Mouse (Mus musculus) megakaryocyte-erythroid progenitor cell, adult 5-6 weeks (primary cell): Measurements from ENCODE around the gene Tfb1m. TPM values are rescaled to one million over a fixed set of nuclear protein-coding genes. Genes with fewer than 3 reads are reported as not detected.

ENCODE experiments used
- ATAC-seq: replicated peaks from 2 replicates; pipeline ENCODE4 v1.8.0; 2016; ENCODE audit warnings: mild to moderate bottlenecking, inconsistent platforms; ENCODE audit not compliant: severe bottlenecking, poor library complexity, low FRiP score, low TSS enrichment
- total RNA-seq, 2 experiments: library from RNA; stranded (forward) in 1 of 2; stranded (reverse) in 1 of 2; fragments of 200-1000, 215-1000 nt in 1 of 2; fragments of >200 nt in 1 of 2; fragmentation: Nextera tagmentation in 1 of 2; gene quantifications; 2 replicates each; pipeline ENCODE4 v1.2.3; 2014 to 2017

Gene Tfb1m
- total RNA-seq (2014; fragmentation: Nextera tagmentation) (25.2 and 27.2 TPM in 2 replicates), total RNA-seq (2017) (18.2 and 20.5 TPM in 2 replicates)

GRCm38 (mm10) chr17:3557331-3558311 lies at the start of gene Tfb1m:
Tfb1m (minus strand) TSS chr17:3557781.
- peak; percentile 92 for ATAC-seq

DNA sequence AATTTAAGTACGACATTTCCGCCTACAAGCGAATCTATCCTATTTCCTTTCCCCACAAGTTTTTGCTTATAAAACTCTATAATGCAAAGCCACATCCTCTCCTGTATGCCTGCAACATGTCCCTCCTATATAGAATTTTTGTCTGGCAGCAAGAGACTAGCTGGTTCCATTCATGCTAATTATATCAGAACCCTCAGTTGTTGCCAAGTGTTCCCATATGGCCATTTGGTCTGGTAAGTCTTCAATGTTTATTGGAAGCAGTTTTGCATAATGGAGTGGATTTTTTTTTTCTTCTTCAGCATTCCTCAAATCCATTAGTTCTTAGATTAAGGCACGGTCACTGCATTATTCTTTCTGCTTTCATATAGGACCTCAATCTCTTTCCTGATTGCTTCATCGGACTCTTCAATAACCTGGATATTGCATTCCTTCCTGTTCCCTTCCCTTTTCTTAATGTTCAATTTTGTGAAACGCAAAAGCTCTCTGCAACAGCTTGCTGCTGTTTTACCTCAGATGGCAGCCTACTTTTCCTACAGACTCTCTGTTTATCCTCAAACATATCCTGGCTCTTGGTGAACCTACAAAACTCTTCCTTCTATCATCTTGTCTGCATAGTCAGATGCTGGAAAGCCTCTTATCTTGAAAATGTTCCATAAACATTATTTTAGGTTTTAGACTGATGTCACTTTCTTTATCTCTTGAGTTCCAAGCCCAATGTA lies 45.5 kb upstream of the Tfb1m start:
- ATAC-seq: no peak

- no peak for ATAC-seq
Measured at GRCm38 (mm10) chr17:3598393-3598792, 40.8 kb upstream of the Tfb1m start.

GRCm38 (mm10) chr17:3597866-3598265 lies 40.3 kb upstream of the Tfb1m start:
- no peak for ATAC-seq

- ATAC-seq: no peak
Measured at GRCm38 (mm10) chr17:3597130-3597529, 39.5 kb upstream of the Tfb1m start.

GRCm38 (mm10) chr17:3570876-3571275 lies 13.3 kb upstream of the Tfb1m start:
- peak; percentile 80 for ATAC-seq

GRCm38 (mm10) chr17:3562405-3562804 lies 4.8 kb upstream of the Tfb1m start:
- no peak for ATAC-seq

DNA sequence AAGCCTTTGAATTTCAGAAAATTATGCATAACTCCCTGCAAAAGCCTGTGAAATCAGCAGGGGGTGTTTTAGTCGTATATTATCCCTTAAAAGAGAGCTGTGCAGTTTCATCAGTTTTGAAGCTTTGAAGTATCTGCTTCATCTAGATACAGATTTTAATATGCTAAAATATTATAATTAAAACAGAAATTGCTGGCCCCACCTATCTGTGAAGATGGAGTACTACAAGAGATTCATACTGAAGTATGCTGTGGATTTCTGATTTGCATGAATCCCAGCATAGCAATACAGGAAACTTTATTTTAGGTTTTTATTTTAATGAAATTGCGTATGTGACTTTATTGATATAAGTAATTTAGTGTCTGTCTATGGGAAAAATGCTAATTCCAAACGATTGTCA lies 3.0 kb upstream of the Tfb1m start:
- ATAC-seq: no peak

DNA sequence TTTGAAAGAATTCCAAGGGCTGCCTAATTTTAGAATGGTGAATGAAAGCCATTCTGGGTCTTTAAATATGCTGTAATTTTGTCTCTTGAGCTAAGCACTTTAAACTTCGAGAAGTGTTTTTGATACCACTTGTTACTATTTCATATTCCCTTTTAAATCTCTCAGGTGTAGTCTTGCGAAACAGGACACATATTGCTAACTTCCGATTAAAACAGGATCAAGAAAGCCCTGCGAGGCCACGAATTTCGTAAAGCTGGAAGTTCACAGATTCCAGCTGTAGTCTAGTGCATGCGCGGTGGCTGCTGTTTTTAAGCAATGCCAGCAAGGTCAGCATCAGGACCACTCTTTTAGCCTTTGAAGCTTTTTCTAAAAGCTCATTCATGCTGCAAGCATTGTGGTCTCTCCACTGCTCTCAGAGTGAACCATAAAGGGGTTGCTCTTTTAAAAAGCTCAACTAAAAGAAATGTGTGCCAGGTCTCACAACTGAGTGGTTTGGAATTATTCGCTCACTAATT lies 832 bp upstream of the Tfb1m start:
- ATAC-seq: no peak

GRCm38 (mm10) chr17:3556251-3556650 lies 1.3 kb downstream of the Tfb1m start:
- ATAC-seq: peak; percentile 40

DNA sequence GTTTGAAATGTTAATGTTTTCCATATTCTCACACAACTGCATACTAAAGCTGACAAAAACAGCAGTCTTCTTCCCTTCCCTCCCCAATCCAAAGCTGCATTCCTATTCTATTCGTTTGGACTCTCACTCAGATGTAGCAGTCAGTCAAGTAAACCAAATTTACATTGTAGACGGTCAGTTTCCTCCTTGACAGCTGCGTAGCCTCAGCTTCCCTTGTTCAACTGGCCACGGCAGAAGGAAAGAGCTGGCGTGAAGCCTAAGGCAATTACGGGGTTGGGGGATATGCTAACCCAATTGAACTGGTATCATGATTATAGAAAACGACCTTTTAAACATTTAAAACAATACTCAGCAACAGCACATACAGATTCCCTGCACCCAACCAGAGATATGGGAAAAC lies 9.9 kb downstream of the Tfb1m start:
- no peak for ATAC-seq

DNA sequence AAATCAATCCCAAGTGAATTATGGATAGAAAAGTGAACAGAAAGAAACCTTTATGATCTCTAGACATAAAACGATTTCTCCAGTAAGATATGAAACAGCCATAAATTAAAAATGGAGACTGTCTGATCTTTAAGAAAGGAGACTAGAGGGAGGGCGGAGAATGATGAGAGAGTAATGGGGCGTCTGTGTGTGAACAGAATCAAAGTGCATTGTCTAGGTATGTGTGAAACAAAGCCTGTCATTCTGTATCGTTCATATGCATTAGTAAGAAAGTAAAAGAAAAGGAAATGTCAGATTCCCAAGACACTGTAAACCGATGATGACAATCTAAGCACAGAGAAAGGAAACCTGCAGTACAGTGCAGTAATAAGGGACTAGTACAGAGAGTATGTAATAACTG lies 16.5 kb downstream of the Tfb1m start:
- no peak for ATAC-seq

GRCm38 (mm10) chr17:3540304-3540703 lies 17.3 kb downstream of the Tfb1m start:
- no peak; the same call in 1 of the 2 replicates for ATAC-seq

- ATAC-seq: peak; percentile 69; the same call in 1 of the 2 replicates
Measured at GRCm38 (mm10) chr17:3533425-3533824, 24.2 kb downstream of the Tfb1m start.

DNA sequence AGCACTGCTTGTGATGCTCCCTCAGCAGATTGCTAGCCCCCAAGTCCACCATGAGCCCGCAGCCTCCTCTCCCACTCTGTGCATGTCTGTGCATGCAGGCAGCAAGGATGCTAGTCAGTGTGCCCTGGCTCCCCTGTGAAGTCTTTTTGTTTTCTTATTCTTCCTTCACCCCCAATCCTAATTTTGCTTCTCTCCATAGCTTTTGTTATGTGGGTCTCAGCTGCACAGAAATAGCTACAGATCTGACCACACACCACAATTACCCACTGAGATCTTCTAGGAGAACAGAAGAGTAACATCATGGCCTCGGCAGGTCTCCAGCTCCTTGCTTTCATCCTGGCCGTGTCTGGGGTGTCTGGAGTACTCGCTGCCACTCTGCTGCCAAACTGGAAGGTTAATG lies 25.3 kb downstream of the Tfb1m start, which contains the start of gene Cldn20:
Cldn20 (plus strand) TSS at position 301 of the 400 bp plus-strand sequence.
- no peak for ATAC-seq

DNA sequence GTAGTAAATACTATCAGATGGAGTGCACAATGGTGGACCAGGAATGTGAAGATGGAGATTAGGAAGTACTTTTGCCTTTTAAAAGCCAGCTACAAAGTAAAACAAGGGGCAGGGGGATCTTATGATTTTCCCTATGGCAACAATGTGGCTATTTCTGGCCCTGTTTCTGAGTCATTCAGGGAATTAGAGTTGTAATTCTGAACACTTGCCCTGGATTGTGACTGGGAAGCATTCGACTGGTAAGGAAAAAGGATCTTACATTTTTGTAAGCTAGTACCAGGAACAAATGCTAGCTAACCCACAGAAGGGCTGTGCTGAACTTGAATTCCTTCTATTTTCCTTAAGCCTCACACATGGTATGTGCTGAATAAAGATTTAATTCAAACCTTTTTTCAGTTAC lies 25.9 kb downstream of the Tfb1m start:
- no peak for ATAC-seq

DNA sequence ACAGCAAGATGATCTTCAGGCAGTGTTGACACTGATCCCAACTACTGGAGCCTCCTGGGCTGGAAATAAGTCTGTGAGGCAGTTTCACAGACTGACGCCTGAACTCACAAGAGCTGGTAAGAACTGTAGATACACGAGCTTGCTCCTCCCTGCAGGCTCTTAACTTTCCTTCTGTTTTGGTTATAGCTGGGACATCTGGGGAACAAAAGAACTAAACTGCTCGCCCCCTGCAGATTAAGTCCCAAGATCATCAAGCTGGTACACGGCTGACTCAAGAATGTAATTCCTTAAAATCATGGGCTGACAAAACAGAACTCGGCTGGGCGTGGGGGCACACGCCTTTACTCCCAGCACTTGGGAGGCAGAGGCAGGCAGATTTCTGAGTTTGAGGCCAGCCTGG lies 27.0 kb downstream of the Tfb1m start:
- ATAC-seq: no peak

- 0 out of 2 replicates have a peak, but pooled peaks have one; percentile 17 for ATAC-seq
Measured at GRCm38 (mm10) chr17:3529523-3529922, 28.1 kb downstream of the Tfb1m start.

DNA sequence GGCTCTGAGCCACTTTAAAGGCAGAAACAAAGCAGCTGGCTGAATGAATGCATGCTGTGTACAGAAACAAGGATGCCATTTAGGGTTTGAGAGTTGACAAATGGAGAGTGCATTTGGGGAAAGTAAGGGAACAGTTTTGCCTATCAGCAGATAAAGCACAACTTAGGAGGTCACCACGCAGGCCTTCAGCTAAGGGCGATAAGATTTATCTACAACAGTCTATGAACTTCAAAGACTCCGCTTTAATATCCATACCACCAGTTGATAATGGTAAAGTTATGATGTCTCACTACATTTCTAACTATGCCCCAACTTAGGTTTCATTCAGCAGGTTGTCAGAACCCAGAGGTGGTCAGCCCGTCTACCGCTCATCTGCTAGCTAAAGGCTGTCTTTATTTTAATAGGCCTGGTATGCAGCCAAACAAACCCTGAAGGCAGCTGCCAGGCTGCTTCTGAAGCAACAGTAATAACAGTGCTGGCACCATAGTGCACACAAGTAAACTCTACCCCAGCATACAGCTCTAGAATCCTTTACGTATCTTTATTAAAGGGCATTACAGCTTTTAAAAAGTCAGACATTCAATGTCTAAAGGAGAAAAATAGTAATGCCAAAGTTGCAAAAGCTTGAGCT lies 29.6 kb downstream of the Tfb1m start:
- peak; percentile 76 for ATAC-seq

DNA sequence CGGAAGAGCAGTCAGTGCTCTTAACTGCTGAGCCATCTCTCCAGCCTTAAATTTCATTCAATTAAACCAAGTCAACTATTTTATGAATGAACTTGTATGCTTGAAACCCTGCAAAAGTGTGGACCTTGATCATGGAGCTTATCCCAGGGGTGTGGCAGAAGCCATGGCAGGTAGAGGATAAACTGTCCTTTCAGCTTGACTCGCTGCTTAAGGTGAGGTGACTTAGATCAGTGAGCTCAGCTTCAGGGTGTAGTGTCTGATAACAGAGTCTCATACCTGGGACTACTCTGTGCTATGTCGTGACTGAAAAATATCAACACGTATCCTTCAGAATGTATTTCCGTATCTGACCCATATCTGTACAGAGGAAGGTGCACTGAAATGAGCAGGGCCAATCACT lies 37.2 kb downstream of the Tfb1m start:
- ATAC-seq: no peak
